In genomic region chr9:56900571-56900970, GRCm38 (mm10) we compare ENCODE assay signal across 12 mouse cellular contexts. TPM values are rescaled to one million over a fixed set of nuclear protein-coding genes. Genes with fewer than 3 reads are reported as not detected.
DNase-seq lines count a peak whose midpoint lies in the region; ATAC-seq and TF ChIP-seq lines count a peak whose summit lies in the region.
"Had no signal": no experiment of that assay in that cellular context is flagged by ENCODE, and none has a peak within 500 bp of the region (broad histone marks: within the 10 kb centered on the region; RNA-seq: fewer than 3 reads in every experiment).

No protein-coding gene starts in this region.

- H3K9ac ChIP-seq in intestine, embryonic 15.5 days = no peak overlapping the region
- H3K9ac ChIP-seq in intestine, postnatal 0 days (ENCODE audit: low read depth, low read length) = no peak overlapping the region
- no peak overlapping the region for H3K9ac ChIP-seq in lung, postnatal 0 days (replicated peaks; ENCODE audit: low read depth)
- H3K9ac ChIP-seq: liver, embryonic 15.5 days had no signal

- H3K4me1 ChIP-seq in intestine, embryonic 15.5 days (replicated peaks) = peaks cover 2% of the 10 kb centered on the region
- H3K4me1 ChIP-seq in intestine, postnatal 0 days (replicated peaks; ENCODE audit: control insufficient read depth, insufficient read depth, low read length) = no peaks in the 10 kb centered on the region
- no peaks in the 10 kb centered on the region for H3K4me1 ChIP-seq in lung, postnatal 0 days (ENCODE audit: insufficient read depth, low read depth, low read length)
- peaks cover 28% of the 10 kb centered on the region for H3K4me1 ChIP-seq in embryonic facial prominence, embryonic 10.5 days
- H3K4me1 ChIP-seq: liver, embryonic 15.5 days had no signal

- TF ChIP-seq EP300 in lung, postnatal 0 days (IDR thresholded peaks at IDR 0.05) = no peak

- no peak for DNase-seq in lung, postnatal 0 days (ENCODE audit: low spot score)
- no peak for DNase-seq in lung, postnatal 10 days
- peak; percentile 34 for DNase-seq in embryonic facial prominence, embryonic 10.5 days (ENCODE audit: low spot score)
- peak; percentile 30 for DNase-seq in naive thymus-derived CD4-positive, alpha-beta T cell, adult 2 months (ENCODE audit: low read depth)
- DNase-seq in layer of hippocampus, adult 8-10 months (ENCODE audit: low spot score in 2 of 2) = no peak
- DNase-seq: midbrain, embryonic 14.5 days had no signal

- H3K9me3 ChIP-seq in intestine, embryonic 15.5 days = no peaks in the 10 kb centered on the region
- H3K9me3 ChIP-seq in intestine, postnatal 0 days (ENCODE audit: control insufficient read depth) = no peaks in the 10 kb centered on the region
- no peaks in the 10 kb centered on the region for H3K9me3 ChIP-seq in lung, postnatal 0 days (ENCODE audit: low read length)
- H3K9me3 ChIP-seq in embryonic facial prominence, embryonic 10.5 days = no peaks in the 10 kb centered on the region
- H3K9me3 ChIP-seq: liver, embryonic 15.5 days had no signal

- no peak for TF ChIP-seq CTCF in intestine, postnatal 0 days (IDR thresholded peaks at IDR 0.05; ENCODE audit: low read depth)
- no peak for TF ChIP-seq CTCF in lung, postnatal 0 days (IDR thresholded peaks at IDR 0.05)

- H3K36me3 ChIP-seq in intestine, embryonic 15.5 days = no peaks in the 10 kb centered on the region
- no peaks in the 10 kb centered on the region; the same call in 1 of the 2 replicates for H3K36me3 ChIP-seq in intestine, postnatal 0 days (ENCODE audit: control insufficient read depth, insufficient read depth)
- H3K36me3 ChIP-seq in lung, postnatal 0 days (ENCODE audit: insufficient read depth, low read length) = no peaks in the 10 kb centered on the region
- H3K36me3 ChIP-seq in embryonic facial prominence, embryonic 10.5 days (replicated peaks) = no peaks in the 10 kb centered on the region
- H3K36me3 ChIP-seq: liver, embryonic 15.5 days had no signal

- H3K4me2 ChIP-seq in intestine, embryonic 15.5 days (replicated peaks) = no peak overlapping the region; the same call in 1 of the 2 replicates
- H3K4me2 ChIP-seq in intestine, postnatal 0 days (replicated peaks; ENCODE audit: low read depth) = no peak overlapping the region
- H3K4me2 ChIP-seq in lung, postnatal 0 days (replicated peaks; ENCODE audit: low read depth, low read length) = no peak overlapping the region
- H3K4me2 ChIP-seq: liver, embryonic 15.5 days had no signal

- WGBS in intestine, embryonic 15.5 days = 30% methylated on average over 9 of the region's 9 CpGs
- 43% methylated on average over 9 of the region's 9 CpGs for WGBS in intestine, postnatal 0 days
- 17% methylated on average over 9 of the region's 9 CpGs for WGBS in lung, postnatal 0 days
- 34% methylated on average over 9 of the region's 9 CpGs for WGBS in embryonic facial prominence, embryonic 10.5 days

- ATAC-seq in intestine, embryonic 15.5 days = peak; percentile 30; the same call in 1 of the 2 replicates
- no peak for ATAC-seq in intestine, postnatal 0 days
- ATAC-seq in lung, postnatal 0 days = peak; percentile 34; the same call in 1 of the 2 replicates
- ATAC-seq: forebrain, embryonic 16.5 days had no signal

- H3K4me3 ChIP-seq in intestine, embryonic 15.5 days (replicated peaks) = no peak overlapping the region
- no peak overlapping the region for H3K4me3 ChIP-seq in intestine, postnatal 0 days (ENCODE audit: low read depth, low read length)
- H3K4me3 ChIP-seq in lung, postnatal 0 days (ENCODE audit: low read depth, low read length) = no peak overlapping the region
- H3K4me3 ChIP-seq in embryonic facial prominence, embryonic 10.5 days = no peak overlapping the region
- H3K4me3 ChIP-seq: liver, embryonic 15.5 days had no signal

- no peak overlapping the region for H3K27ac ChIP-seq in intestine, embryonic 15.5 days
- H3K27ac ChIP-seq in intestine, postnatal 0 days (ENCODE audit: low read depth, low read length) = no peak overlapping the region
- H3K27ac ChIP-seq in lung, postnatal 0 days (ENCODE audit: low read length) = 0 out of 2 replicates have a peak overlapping the region, but pooled peaks have one; percentile 26
- H3K27ac ChIP-seq in embryonic facial prominence, embryonic 10.5 days (replicated peaks) = no peak overlapping the region
- H3K27ac ChIP-seq: liver, embryonic 15.5 days had no signal

- no peaks in the 10 kb centered on the region for H3K27me3 ChIP-seq in intestine, embryonic 15.5 days (replicated peaks)
- no peaks in the 10 kb centered on the region for H3K27me3 ChIP-seq in intestine, postnatal 0 days (replicated peaks; ENCODE audit: control insufficient read depth, insufficient read depth, low read length)
- H3K27me3 ChIP-seq in lung, postnatal 0 days (replicated peaks; ENCODE audit: insufficient read depth, low read length) = no peaks in the 10 kb centered on the region
- H3K27me3 ChIP-seq in embryonic facial prominence, embryonic 10.5 days (replicated peaks; ENCODE audit: low read depth, poor library complexity, severe bottlenecking) = no peaks in the 10 kb centered on the region
- H3K27me3 ChIP-seq: liver, embryonic 15.5 days had no signal

RNA-seq across cellular contexts. Expression of gene Snx33, which starts 27.6 kb away (rescaled TPM):
- 6.2 and 6.3 TPM in 2 replicates for polyA plus RNA-seq in intestine, embryonic 15.5 days (2015; fragmentation: Nextera tagmentation; extraction: Ambion mirVana)
- polyA plus RNA-seq in intestine, postnatal 0 days (2015; fragmentation: Nextera tagmentation; extraction: Ambion mirVana) = 2.0 and 2.5 TPM in 2 replicates
- 8.7 and 8.9 TPM in 2 replicates for polyA plus RNA-seq in lung, postnatal 0 days (2015; fragmentation: Nextera tagmentation; extraction: Ambion mirVana)
- polyA plus RNA-seq in embryonic facial prominence, embryonic 10.5 days (2016; fragmentation: Nextera tagmentation; extraction: Ambion mirVana) = 10.4 and 11.1 TPM in 2 replicates
- 10 to 100 TPM in 2 of 4 experiments, 1 to 10 TPM in 2; 9.8 to 11.6 (median 10.1) TPM for total RNA-seq in layer of hippocampus, adult 8-10 months (2022)

RNA-seq across cellular contexts. Expression of gene Cspg4, which starts 35.7 kb away (rescaled TPM):
- polyA plus RNA-seq in intestine, embryonic 15.5 days (2015; fragmentation: Nextera tagmentation; extraction: Ambion mirVana) = 19.0 and 20.1 TPM in 2 replicates
- polyA plus RNA-seq in intestine, postnatal 0 days (2015; fragmentation: Nextera tagmentation; extraction: Ambion mirVana) = 8.2 and 8.5 TPM in 2 replicates
- 9.1 and 10.4 TPM in 2 replicates for polyA plus RNA-seq in lung, postnatal 0 days (2015; fragmentation: Nextera tagmentation; extraction: Ambion mirVana)
- polyA plus RNA-seq in embryonic facial prominence, embryonic 10.5 days (2016; fragmentation: Nextera tagmentation; extraction: Ambion mirVana) = 2.2 and 2.5 TPM in 2 replicates
- 10 to 100 TPM; 17.3 to 21.8 (median 19.3) TPM for total RNA-seq in layer of hippocampus, adult 8-10 months (2022)

RNA-seq across cellular contexts. Expression of gene Odf3l1, which starts 36.1 kb away (rescaled TPM):
- 1.2 and 1.3 TPM in 2 replicates for polyA plus RNA-seq in intestine, embryonic 15.5 days (2015; fragmentation: Nextera tagmentation; extraction: Ambion mirVana)
- 0.70 and 0.97 TPM in 2 replicates for polyA plus RNA-seq in intestine, postnatal 0 days (2015; fragmentation: Nextera tagmentation; extraction: Ambion mirVana)
- polyA plus RNA-seq in lung, postnatal 0 days (2015; fragmentation: Nextera tagmentation; extraction: Ambion mirVana) = 0.30 TPM in 1 of 2 replicates, not detected in the other
- not detected in 2 replicates for polyA plus RNA-seq in embryonic facial prominence, embryonic 10.5 days (2016; fragmentation: Nextera tagmentation; extraction: Ambion mirVana)
- not detected for total RNA-seq in layer of hippocampus, adult 8-10 months (2022)
- total RNA-seq: layer of hippocampus, postnatal 14 days had no signal
- polyA plus RNA-seq: activated CD4-positive, CD25-positive, alpha-beta regulatory T cell, adult 4 months; forebrain, embryonic 16.5 days; midbrain, embryonic 14.5 days had no signal

RNA-seq across cellular contexts. Expression of gene Imp3, which starts 36.7 kb away (rescaled TPM):
- polyA plus RNA-seq in intestine, embryonic 15.5 days (2015; fragmentation: Nextera tagmentation; extraction: Ambion mirVana) = 71.2 and 74.5 TPM in 2 replicates
- polyA plus RNA-seq in intestine, postnatal 0 days (2015; fragmentation: Nextera tagmentation; extraction: Ambion mirVana) = 58.4 and 59.8 TPM in 2 replicates
- polyA plus RNA-seq in lung, postnatal 0 days (2015; fragmentation: Nextera tagmentation; extraction: Ambion mirVana) = 84.7 and 87.7 TPM in 2 replicates
- 66.3 and 69.3 TPM in 2 replicates for polyA plus RNA-seq in embryonic facial prominence, embryonic 10.5 days (2016; fragmentation: Nextera tagmentation; extraction: Ambion mirVana)
- 10 to 100 TPM; 47.3 to 59.9 (median 56.1) TPM for total RNA-seq in layer of hippocampus, adult 8-10 months (2022)

RNA-seq across cellular contexts. Expression of gene Snupn, which starts 50.1 kb away (rescaled TPM):
- polyA plus RNA-seq in intestine, embryonic 15.5 days (2015; fragmentation: Nextera tagmentation; extraction: Ambion mirVana) = 13.2 and 13.3 TPM in 2 replicates
- polyA plus RNA-seq in intestine, postnatal 0 days (2015; fragmentation: Nextera tagmentation; extraction: Ambion mirVana) = 5.6 and 5.9 TPM in 2 replicates
- 12.2 and 12.7 TPM in 2 replicates for polyA plus RNA-seq in lung, postnatal 0 days (2015; fragmentation: Nextera tagmentation; extraction: Ambion mirVana)
- 27.1 and 28.1 TPM in 2 replicates for polyA plus RNA-seq in embryonic facial prominence, embryonic 10.5 days (2016; fragmentation: Nextera tagmentation; extraction: Ambion mirVana)
- 10 to 100 TPM; 14.4 to 17.1 (median 14.9) TPM for total RNA-seq in layer of hippocampus, adult 8-10 months (2022)

Comparison
In these comparisons a context has a peak if more than half of its experiments do, and no peak if none do; other contexts are left out.
1. DNase-seq: peak in embryonic facial prominence, embryonic 10.5 days (single experiment) and naive thymus-derived CD4-positive, alpha-beta T cell, adult 2 months (single experiment); none in lung, postnatal 0 days (single experiment), lung, postnatal 10 days (single experiment) and layer of hippocampus, adult 8-10 months (0 of 2).